Mouse (Mus musculus) hindbrain, embryonic 16.5 days (tissue): ENCODE results near the gene Olfr1053. TPM values are rescaled to one million over a fixed set of nuclear protein-coding genes. Genes with fewer than 3 reads are reported as not detected.
"Not testable (repeated sequence)": the region's sequence is repeated elsewhere in the genome, so short reads cannot be mapped to it uniquely, and the experiment has no call there.

Experiments used
- ATAC-seq: fragments of 200-750 bp; cut with Nextera tagmentation; 2 replicates; pipeline ENCODE4 v1.8.0; 2017; ENCODE audit warnings: moderate TSS enrichment, moderate library complexity
- H3K27ac ChIP-seq: fragments of 300-500 bp; sonication (generic); 2 replicates; pipeline ENCODE4 v1.5.1; 2014; ENCODE audit warnings: low read depth, mild to moderate bottlenecking, control low read depth, low read length, moderate library complexity
- H3K27me3 ChIP-seq: fragments of 300-500 bp; sonication (generic); replicated peaks from 2 replicates; pipeline ENCODE4 v1.6.1; 2014; ENCODE audit warnings: low read length; ENCODE audit not compliant: control insufficient read depth, insufficient read depth
- H3K36me3 ChIP-seq: fragments of 300-500 bp; sonication (generic); 2 replicates; pipeline ENCODE4 v1.6.1; 2014; ENCODE audit warnings: mild to moderate bottlenecking, low read length, moderate library complexity, mixed read lengths; ENCODE audit not compliant: control insufficient read depth, insufficient read depth
- H3K4me1 ChIP-seq: fragments of 300-500 bp; sonication (generic); 2 replicates; pipeline ENCODE4 v1.6.1; 2014; ENCODE audit warnings: low read depth, low read length; ENCODE audit not compliant: control insufficient read depth, insufficient read depth
- H3K4me2 ChIP-seq: fragments of 300-500 bp; sonication (generic); 2 replicates; pipeline ENCODE4 v1.6.1; 2014; ENCODE audit warnings: mild to moderate bottlenecking, low read length, control low read depth, moderate library complexity
- H3K4me3 ChIP-seq: fragments of 300-500 bp; sonication (generic); 2 replicates; pipeline ENCODE4 v1.5.1; 2014; ENCODE audit warnings: mild to moderate bottlenecking, low read length, control low read depth, moderate library complexity
- H3K9ac ChIP-seq: fragments of 300-500 bp; sonication (generic); 2 replicates; pipeline ENCODE4 v1.6.1; 2014; ENCODE audit warnings: low read depth, mild to moderate bottlenecking, control low read depth, low read length, moderate library complexity
- H3K9me3 ChIP-seq: fragments of 300-500 bp; sonication (generic); 2 replicates; pipeline ENCODE4 v1.6.1; 2014; ENCODE audit warnings: mild to moderate bottlenecking, low read length, moderate library complexity; ENCODE audit not compliant: control insufficient read depth
- WGBS: fragments of 180-500 bp; shearing (Covaris S2); extraction: QIAGEN DNeasy Blood & Tissue Kit; methylation state at CpG from one replicate; pipeline ENCODE4 v1.1.7; 2014; 5-methylcytosine and 5-hydroxymethylcytosine counted together
- polyA plus RNA-seq: library from polyadenylated mRNA; unstranded; fragments of >200 nt; fragmentation: Nextera tagmentation; extraction: Ambion mirVana; gene quantifications from 2 replicates; pipeline ENCODE4 v1.2.1, GENCODE M21; 2015

Olfr1053 gene
- polyA plus RNA-seq, result not detected in 2 replicates

DNA sequence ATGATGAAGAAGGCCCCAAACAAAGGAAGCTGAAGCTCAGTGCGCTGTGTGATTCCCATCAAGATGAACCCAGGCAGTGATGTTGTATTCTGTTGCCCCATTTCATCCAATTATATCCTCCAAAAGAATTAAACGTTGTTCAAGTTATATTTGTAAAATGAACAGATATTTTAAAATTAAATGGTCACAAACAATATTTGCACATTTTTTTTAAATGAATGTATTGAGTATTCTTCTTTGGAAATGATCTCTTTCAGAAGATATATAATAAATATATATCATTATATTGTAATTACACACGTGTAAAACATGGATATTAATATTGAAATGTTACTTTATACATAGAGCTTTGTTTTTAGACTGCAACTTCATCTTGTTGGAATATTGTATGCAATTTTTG is at the start of gene Olfr1053:
Olfr1053 (minus strand) TSS at position 101 of the 400 bp plus-strand sequence.
- 71% methylated on average over 3 of the region's 3 CpGs for WGBS
- no peak within 1 kb of the TSS for H3K4me3 ChIP-seq
- H3K36me3 ChIP-seq, result no peaks in the 10 kb centered on the region
- no peaks in the 10 kb centered on the region for H3K27me3 ChIP-seq
- H3K9ac ChIP-seq, result no peak within 1 kb of the TSS
- H3K27ac ChIP-seq, result no peak within 1 kb of the TSS
- ATAC-seq, result no peak
- H3K4me1 ChIP-seq, result no peaks in the 10 kb centered on the region
- no peak within 1 kb of the TSS for H3K4me2 ChIP-seq
- H3K9me3 ChIP-seq, result no peaks in the 10 kb centered on the region

DNA sequence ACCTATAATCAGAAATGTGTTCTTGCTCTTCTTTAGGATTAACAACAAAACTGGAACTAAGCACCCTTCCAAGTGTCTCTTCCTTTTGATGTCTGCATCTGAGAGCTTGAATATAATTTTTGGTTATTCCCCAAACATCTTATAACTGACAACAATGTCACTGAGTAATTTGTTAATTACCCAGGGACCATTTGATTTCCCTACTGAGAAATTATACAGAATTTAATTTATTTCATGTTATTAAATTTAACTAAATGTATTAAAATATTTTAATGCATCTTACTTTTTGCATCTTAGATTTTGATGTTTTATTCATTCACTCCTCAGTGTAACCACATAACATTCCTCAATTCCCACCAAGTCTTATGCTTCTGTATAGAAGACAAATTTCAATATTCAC is 47.3 kb upstream of the Olfr1053 start, which contains the start of gene Olfr1056:
Olfr1056 (minus strand) TSS at position 101 of the 400 bp plus-strand sequence.
- no peak within 1 kb of the TSS for H3K4me2 ChIP-seq
- no peak within 1 kb of the TSS for H3K4me3 ChIP-seq
- no peaks in the 10 kb centered on the region for H3K9me3 ChIP-seq
- no peaks in the 10 kb centered on the region for H3K36me3 ChIP-seq
- H3K27me3 ChIP-seq, result no peaks in the 10 kb centered on the region
- H3K27ac ChIP-seq, result no peak within 1 kb of the TSS
- H3K4me1 ChIP-seq, result no peaks in the 10 kb centered on the region
- no peak within 1 kb of the TSS for H3K9ac ChIP-seq
- no peak for ATAC-seq

DNA sequence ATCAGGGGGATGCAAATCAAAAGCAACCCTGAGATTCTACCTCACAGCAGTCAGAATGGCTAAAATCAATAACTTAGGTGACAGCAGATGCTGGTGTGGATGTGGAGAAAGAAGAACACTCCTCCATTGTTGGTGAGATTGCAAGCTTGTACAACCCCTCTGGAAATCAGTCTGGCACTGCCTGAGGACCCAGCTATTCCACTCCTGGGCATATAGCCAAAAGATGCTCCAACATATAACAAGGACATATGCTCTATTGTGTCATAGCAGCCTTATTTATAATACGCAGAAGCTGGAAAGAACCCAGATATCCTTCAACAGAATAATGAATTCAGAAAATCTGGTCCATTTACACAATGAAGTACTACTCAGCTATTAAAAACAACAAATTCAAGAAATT is 36.7 kb upstream of the Olfr1053 start:
- not testable (repeated sequence) for H3K4me2 ChIP-seq
- 74% methylated on average over 1 of the region's 1 CpGs for WGBS

DNA sequence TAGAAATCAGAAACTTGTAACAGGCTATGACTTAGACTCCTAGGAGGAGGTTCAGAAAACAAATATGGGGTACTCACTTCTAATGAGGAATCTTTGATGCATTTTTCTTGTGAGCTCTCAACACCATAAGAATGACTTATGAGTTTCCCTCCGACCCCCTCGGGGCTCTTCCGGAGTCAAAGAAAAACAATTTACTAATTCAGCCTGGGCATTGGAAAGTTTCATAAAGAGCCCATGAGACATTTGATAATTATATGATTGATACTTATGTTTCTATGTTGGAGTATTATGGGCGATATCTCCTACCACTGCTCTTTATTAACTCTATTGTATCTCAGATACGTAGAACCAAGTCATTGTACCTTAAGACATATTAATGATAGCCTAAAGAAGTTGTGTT is 35.1 kb upstream of the Olfr1053 start, which contains the start of gene Olfr1055:
Olfr1055 (minus strand) TSS at position 101 of the 400 bp plus-strand sequence.
- Histone ChIP-seq H3K9ac (no peak within 1 kb of the TSS), H3K4me1 (no peaks in the 10 kb centered on the region), H3K4me3 (no peak within 1 kb of the TSS), H3K9me3 (no peaks in the 10 kb centered on the region), H3K4me2 (no peak within 1 kb of the TSS), H3K27ac (no peak within 1 kb of the TSS), H3K36me3 (no peaks in the 10 kb centered on the region), H3K27me3 (no peaks in the 10 kb centered on the region)
- ATAC-seq, result no peak
- WGBS, result 89% methylated on average over 5 of the region's 5 CpGs

More for the DNA sequence above, 36.7 kb upstream of the Olfr1053 start:
- not testable (repeated sequence) for H3K9ac ChIP-seq, H3K4me3 ChIP-seq, ATAC-seq, H3K27ac ChIP-seq, H3K9me3 ChIP-seq, H3K4me1 ChIP-seq, H3K27me3 ChIP-seq, H3K36me3 ChIP-seq

DNA sequence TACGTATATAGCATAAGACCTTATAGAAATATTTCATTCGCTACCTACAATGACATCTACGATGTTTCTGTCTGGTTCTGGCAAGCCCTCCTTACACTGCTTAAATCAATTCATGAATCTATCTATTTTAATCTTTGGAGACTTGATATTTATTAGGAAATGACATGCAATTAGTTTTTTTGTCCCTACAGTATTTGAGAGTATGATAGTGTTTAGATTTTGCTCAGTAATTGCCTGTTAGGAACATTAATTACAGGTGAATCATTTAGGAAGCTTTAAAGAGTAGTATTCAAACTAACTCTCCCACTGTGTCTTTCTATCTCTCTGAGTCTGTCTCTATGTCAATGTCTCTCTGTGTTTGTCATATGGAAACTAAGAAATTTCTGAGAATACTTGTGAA is 20.2 kb upstream of the Olfr1053 start, which contains the start of gene Olfr1054:
Olfr1054 (minus strand) TSS at position 101 of the 400 bp plus-strand sequence.
- Histone ChIP-seq H3K9me3 (no peaks in the 10 kb centered on the region), H3K27ac (no peak within 1 kb of the TSS), H3K9ac (no peak within 1 kb of the TSS), H3K27me3 (no peaks in the 10 kb centered on the region), H3K4me3 (no peak within 1 kb of the TSS), H3K36me3 (no peaks in the 10 kb centered on the region), H3K4me1 (no peaks in the 10 kb centered on the region), H3K4me2 (no peak within 1 kb of the TSS)
- no peak for ATAC-seq
- 68% methylated on average over 3 of the region's 3 CpGs for WGBS

DNA sequence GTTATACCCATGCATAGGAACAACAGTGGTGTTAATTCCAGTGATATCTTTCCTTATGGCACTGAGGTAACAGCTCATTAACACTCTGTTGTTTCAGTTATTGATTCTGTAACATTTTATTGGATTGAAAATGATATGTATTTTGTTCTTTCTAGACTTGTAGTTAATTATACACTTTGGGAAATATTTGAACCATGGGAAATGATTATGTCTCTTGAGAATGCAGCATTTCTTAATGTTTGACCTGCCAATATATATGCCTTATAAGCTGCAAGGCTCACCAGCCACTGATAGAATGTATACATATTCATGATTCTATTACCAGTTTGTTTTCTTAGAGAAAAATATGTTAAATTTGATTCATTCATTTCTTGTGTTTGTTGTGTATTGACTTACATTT is 22.9 kb downstream of the Olfr1053 start, which contains the start of gene Olfr1052:
Olfr1052 (plus strand) TSS at position 301 of the 400 bp plus-strand sequence.
- Histone ChIP-seq H3K9ac (no peak within 1 kb of the TSS), H3K27ac (no peak within 1 kb of the TSS), H3K4me1 (no peaks in the 10 kb centered on the region), H3K27me3 (no peaks in the 10 kb centered on the region), H3K4me3 (no peak within 1 kb of the TSS), H3K9me3 (no peaks in the 10 kb centered on the region), H3K4me2 (no peak within 1 kb of the TSS), H3K36me3 (no peaks in the 10 kb centered on the region)
- no peak for ATAC-seq

DNA sequence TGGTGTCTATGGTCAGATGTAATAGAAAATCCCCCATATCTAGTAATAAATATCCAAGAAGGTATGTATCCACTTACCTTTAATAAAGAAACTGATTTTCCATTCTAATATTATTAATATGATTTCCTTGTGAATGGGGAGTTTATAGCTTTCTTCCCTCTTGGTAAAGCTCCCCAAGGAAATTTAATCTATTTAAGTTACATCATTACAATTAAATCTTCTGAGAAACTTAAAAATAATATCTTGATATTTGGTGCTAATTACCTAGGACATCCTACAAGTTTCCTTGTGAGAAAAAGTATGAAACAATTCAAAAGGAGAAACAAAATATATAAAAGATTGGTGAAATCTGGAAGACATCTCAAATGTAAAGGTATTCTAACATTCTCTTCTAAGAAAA is 36.1 kb downstream of the Olfr1053 start, which contains the start of gene Olfr1051:
Olfr1051 (minus strand) TSS at position 101 of the 400 bp plus-strand sequence.
- H3K9ac ChIP-seq, H3K4me1 ChIP-seq, H3K27me3 ChIP-seq, H3K9me3 ChIP-seq, H3K36me3 ChIP-seq, H3K27ac ChIP-seq, H3K4me2 ChIP-seq, H3K4me3 ChIP-seq, ATAC-seq: not testable (repeated sequence)

Other genes starting within 250 kb of the Olfr1053 start
- not detected in 2 replicates for gene Olfr1036, start 241.3 kb downstream of the Olfr1053 start, polyA plus RNA-seq
- gene Olfr1037, start 227.9 kb downstream of the Olfr1053 start, polyA plus RNA-seq, result not detected in 2 replicates
- gene Olfr1039, start 179.4 kb downstream of the Olfr1053 start, polyA plus RNA-seq, result not detected in 2 replicates
- not detected in 2 replicates for gene Olfr1040, start 168.6 kb downstream of the Olfr1053 start, polyA plus RNA-seq
- not detected in 2 replicates for gene Olfr1042, start 153.4 kb downstream of the Olfr1053 start, polyA plus RNA-seq
- gene Olfr1043, start 147.8 kb downstream of the Olfr1053 start, polyA plus RNA-seq, result not detected in 2 replicates
- gene Olfr1044, start 137.5 kb downstream of the Olfr1053 start, polyA plus RNA-seq, result not detected in 2 replicates
- not detected in 2 replicates for gene Olfr52, start 129.6 kb downstream of the Olfr1053 start, polyA plus RNA-seq
- gene Olfr1045, start 112.3 kb downstream of the Olfr1053 start, polyA plus RNA-seq, result not detected in 2 replicates
- not detected in 2 replicates for gene Olfr1046, start 96.0 kb downstream of the Olfr1053 start, polyA plus RNA-seq
- gene Olfr1047, start 83.9 kb downstream of the Olfr1053 start, polyA plus RNA-seq, result not detected in 2 replicates
- not detected in 2 replicates for gene Olfr1048, start 75.0 kb downstream of the Olfr1053 start, polyA plus RNA-seq
- gene Olfr1049, start 57.0 kb downstream of the Olfr1053 start, polyA plus RNA-seq, result not detected in 2 replicates
- not detected in 2 replicates for gene Olfr1051, start 36.2 kb downstream of the Olfr1053 start, polyA plus RNA-seq
- gene Olfr1052, start 22.8 kb downstream of the Olfr1053 start, polyA plus RNA-seq, result not detected in 2 replicates
- gene Olfr1054, start 20.1 kb upstream of the Olfr1053 start, polyA plus RNA-seq, result not detected in 2 replicates
- gene Olfr1055, start 35.0 kb upstream of the Olfr1053 start, polyA plus RNA-seq, result not detected in 2 replicates
- not detected in 2 replicates for gene Olfr1056, start 47.2 kb upstream of the Olfr1053 start, polyA plus RNA-seq
- gene Olfr1057, start 63.1 kb upstream of the Olfr1053 start, polyA plus RNA-seq, result not detected in 2 replicates
- not detected in 2 replicates for gene Olfr1058, start 73.3 kb upstream of the Olfr1053 start, polyA plus RNA-seq
- gene Olfr1061, start 98.8 kb upstream of the Olfr1053 start, polyA plus RNA-seq, result not detected in 2 replicates
- not detected in 2 replicates for gene Olfr1062, start 111.5 kb upstream of the Olfr1053 start, polyA plus RNA-seq
- not detected in 2 replicates for gene Olfr1065, start 135.3 kb upstream of the Olfr1053 start, polyA plus RNA-seq
- gene Olfr1066, start 141.0 kb upstream of the Olfr1053 start, polyA plus RNA-seq, result not detected in 2 replicates
- gene Olfr228, start 172.1 kb upstream of the Olfr1053 start, polyA plus RNA-seq, result not detected in 2 replicates
- not detected in 2 replicates for gene Olfr1076, start 193.2 kb upstream of the Olfr1053 start, polyA plus RNA-seq
- not detected in 2 replicates for gene Olfr1079, start 227.2 kb upstream of the Olfr1053 start, polyA plus RNA-seq
- gene Olfr1080, start 243.0 kb upstream of the Olfr1053 start, polyA plus RNA-seq, result not detected in 2 replicates